Mouse (Mus musculus) midbrain, embryonic 12.5 days (tissue): Measurements from ENCODE around the gene Gpatch8. TPM values are rescaled to one million over a fixed set of nuclear protein-coding genes. Genes with fewer than 3 reads are reported as not detected.
A peak's percentile ranks its signal among the peaks of the same experiment; 100 is the strongest.

ENCODE experiments used
- ATAC-seq: fragments of 200-750 bp; cut with Nextera tagmentation; 2 replicates; pipeline ENCODE4 v1.8.0; 2017; ENCODE audit warnings: low read depth, moderate TSS enrichment, moderate library complexity; ENCODE audit not compliant: low FRiP score
- H3K27ac ChIP-seq: fragments of 300-500 bp; sonication (generic); replicated peaks from 2 replicates; pipeline ENCODE4 v1.5.1; 2016; ENCODE audit warnings: mild to moderate bottlenecking
- H3K27me3 ChIP-seq: fragments of 300-500 bp; sonication (generic); 2 replicates; pipeline ENCODE4 v1.6.1; 2016; ENCODE audit warnings: mild to moderate bottlenecking
- H3K36me3 ChIP-seq: fragments of 300-500 bp; sonication (generic); 2 replicates; pipeline ENCODE4 v1.6.1; 2016
- H3K4me1 ChIP-seq: fragments of 300-500 bp; sonication (generic); 2 replicates; pipeline ENCODE4 v1.6.1; 2016
- H3K4me2 ChIP-seq: fragments of 300-500 bp; sonication (generic); replicated peaks from 2 replicates; pipeline ENCODE4 v1.6.1; 2016; ENCODE audit warnings: mild to moderate bottlenecking, moderate library complexity
- H3K4me3 ChIP-seq: fragments of 300-500 bp; sonication (generic); 2 replicates; pipeline ENCODE4 v1.5.1; 2016; ENCODE audit warnings: mild to moderate bottlenecking
- H3K9ac ChIP-seq: fragments of 300-500 bp; sonication (generic); replicated peaks from 2 replicates; pipeline ENCODE4 v1.6.1; 2016; ENCODE audit warnings: mild to moderate bottlenecking, moderate library complexity
- H3K9me3 ChIP-seq: fragments of 300-500 bp; sonication (generic); 2 replicates; pipeline ENCODE4 v1.6.1; 2016; ENCODE audit warnings: mild to moderate bottlenecking
- whole genome bisulfite sequencing: fragments of 180-500 bp; shearing (Covaris S2); methylation state at CpG from one replicate; pipeline ENCODE4 v1.1.7; 2016; 5-methylcytosine and 5-hydroxymethylcytosine counted together
- polyA plus RNA-seq: library from polyadenylated mRNA; unstranded; fragments of >200 nt; fragmentation: Nextera tagmentation; extraction: Ambion mirVana; gene quantifications from 2 replicates; pipeline ENCODE4 v1.2.1, GENCODE M21; 2016

Gene Gpatch8
- polyA plus RNA-seq, 1 experiment from 2014 or later, result 78.5 TPM

GRCm38 (mm10) chr11:102435754-102436470, 120.3 kb downstream of the Gpatch8 start:
- Histone ChIP-seq H3K4me3 (no peak overlapping the region), H3K4me2 (no peak overlapping the region), H3K27ac (no peak overlapping the region), H3K27me3 (peaks cover 40% of the 10 kb centered on the region), H3K36me3 (peaks cover 65% of the 10 kb centered on the region), H3K9me3 (no peaks in the 10 kb centered on the region), H3K9ac (no peak overlapping the region), H3K4me1 (peaks cover 27% of the 10 kb centered on the region)
- 93% methylated on average over 18 of the region's 18 CpGs for WGBS
- no peak for ATAC-seq

DNA sequence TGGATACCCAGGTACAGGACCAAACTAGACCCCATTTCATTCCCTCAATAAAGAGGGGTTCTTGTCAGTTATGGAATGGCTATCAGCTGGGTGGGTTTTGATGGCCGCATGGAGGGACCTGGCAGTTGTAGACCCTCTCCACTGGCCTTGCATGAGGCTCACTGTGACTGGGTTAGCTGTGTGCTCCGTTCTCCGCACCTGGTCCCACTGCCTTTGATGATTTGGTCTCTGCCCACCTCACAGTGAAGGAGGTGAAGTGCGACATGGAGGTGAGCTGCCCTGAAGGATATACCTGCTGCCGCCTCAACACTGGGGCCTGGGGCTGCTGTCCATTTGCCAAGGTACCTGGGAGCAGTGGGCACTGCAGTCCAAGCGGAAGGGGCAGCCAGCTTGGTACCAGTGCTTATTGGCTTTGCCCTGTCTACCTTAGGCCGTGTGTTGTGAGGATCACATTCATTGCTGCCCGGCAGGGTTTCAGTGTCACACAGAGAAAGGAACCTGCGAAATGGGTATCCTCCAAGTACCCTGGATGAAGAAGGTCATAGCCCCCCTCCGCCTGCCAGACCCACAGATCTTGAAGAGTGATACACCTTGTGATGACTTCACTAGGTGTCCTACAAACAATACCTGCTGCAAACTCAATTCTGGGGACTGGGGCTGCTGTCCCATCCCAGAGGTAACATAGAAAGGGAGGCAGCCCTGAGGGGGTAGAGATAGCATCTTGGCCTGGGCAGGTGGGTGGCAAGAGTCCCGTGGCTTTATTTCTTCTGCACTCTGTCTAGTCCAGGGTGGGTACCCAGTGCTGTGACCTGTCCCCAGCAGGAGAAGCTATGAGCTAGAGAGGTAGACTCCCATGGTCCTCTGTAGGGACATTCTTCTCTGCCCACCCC, 121.1 kb downstream of the Gpatch8 start:
- H3K27me3 ChIP-seq, result peaks cover 32% of the 10 kb centered on the region
- 94% methylated on average over 11 of the region's 11 CpGs for WGBS
- no peaks in the 10 kb centered on the region for H3K9me3 ChIP-seq
- H3K9ac ChIP-seq, result 0 out of 2 replicates have a peak overlapping the region, but pooled peaks have one; percentile 6
- ATAC-seq, result no peak
- no peak overlapping the region for H3K4me3 ChIP-seq
- H3K4me1 ChIP-seq, result peaks cover 33% of the 10 kb centered on the region
- H3K4me2 ChIP-seq, result no peak overlapping the region
- H3K27ac ChIP-seq, result no peak overlapping the region
- peaks cover 56% of the 10 kb centered on the region for H3K36me3 ChIP-seq

GRCm38 (mm10) chr11:102434406-102434805, 121.8 kb downstream of the Gpatch8 start:
- H3K4me3 ChIP-seq, result no peak overlapping the region
- peak; percentile 16; the same call in 1 of the 2 replicates for ATAC-seq
- 10% methylated on average over 7 of the region's 7 CpGs for WGBS
- H3K4me2 ChIP-seq, result no peak overlapping the region
- H3K4me1 ChIP-seq, result peaks cover 39% of the 10 kb centered on the region
- H3K9me3 ChIP-seq, result no peaks in the 10 kb centered on the region
- no peak overlapping the region for H3K27ac ChIP-seq
- peaks cover 29% of the 10 kb centered on the region for H3K27me3 ChIP-seq
- H3K9ac ChIP-seq, result 0 out of 2 replicates have a peak overlapping the region, but pooled peaks have one; percentile 6
- H3K36me3 ChIP-seq, result peaks cover 50% of the 10 kb centered on the region

DNA sequence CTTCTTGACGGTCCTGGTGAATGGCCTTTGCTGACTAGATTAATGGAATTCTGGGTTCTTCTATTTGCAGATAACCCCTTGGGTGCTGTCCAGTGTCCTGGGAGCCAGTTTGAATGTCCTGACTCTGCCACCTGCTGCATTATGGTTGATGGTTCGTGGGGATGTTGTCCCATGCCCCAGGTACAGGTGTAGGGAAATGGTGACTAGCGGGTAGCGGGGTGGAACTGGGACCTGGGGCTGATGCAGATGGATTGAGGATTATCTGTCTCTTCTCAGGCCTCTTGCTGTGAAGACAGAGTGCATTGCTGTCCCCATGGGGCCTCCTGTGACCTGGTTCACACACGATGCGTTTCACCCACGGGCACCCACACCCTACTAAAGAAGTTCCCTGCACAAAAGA, 122.3 kb downstream of the Gpatch8 start:
- H3K4me2 ChIP-seq, result no peak overlapping the region
- no peaks in the 10 kb centered on the region for H3K9me3 ChIP-seq
- WGBS, result 88% methylated on average over 7 of the region's 7 CpGs
- ATAC-seq, result no peak
- H3K27ac ChIP-seq, result no peak overlapping the region
- H3K4me3 ChIP-seq, result no peak overlapping the region
- H3K36me3 ChIP-seq, result peaks cover 44% of the 10 kb centered on the region
- H3K27me3 ChIP-seq, result peaks cover 29% of the 10 kb centered on the region
- H3K4me1 ChIP-seq, result peaks cover 37% of the 10 kb centered on the region
- H3K9ac ChIP-seq, result no peak overlapping the region

DNA sequence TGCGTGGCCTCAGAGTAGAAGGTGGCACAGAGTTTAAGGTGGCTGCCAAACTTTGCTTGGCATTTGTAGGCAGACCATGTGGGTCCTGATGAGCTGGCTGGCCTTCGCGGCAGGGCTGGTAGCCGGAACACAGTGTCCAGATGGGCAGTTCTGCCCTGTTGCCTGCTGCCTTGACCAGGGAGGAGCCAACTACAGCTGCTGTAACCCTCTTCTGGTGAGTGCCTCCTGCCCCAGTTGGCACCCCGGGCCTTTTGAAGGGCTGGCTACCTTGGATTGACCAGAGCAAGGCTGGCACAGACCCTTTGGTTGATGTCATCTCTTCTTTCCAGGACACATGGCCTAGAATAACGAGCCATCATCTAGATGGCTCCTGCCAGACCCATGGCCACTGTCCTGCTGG, 123.3 kb downstream of the Gpatch8 start:
- 91% methylated on average over 6 of the region's 6 CpGs for WGBS
- Histone ChIP-seq H3K36me3 (peaks cover 36% of the 10 kb centered on the region), H3K4me3 (no peak overlapping the region), H3K9me3 (no peaks in the 10 kb centered on the region), H3K27me3 (peaks cover 26% of the 10 kb centered on the region), H3K9ac (no peak overlapping the region; the same call in 1 of the 2 replicates), H3K4me2 (no peak overlapping the region), H3K27ac (no peak overlapping the region), H3K4me1 (peaks cover 27% of the 10 kb centered on the region)
- no peak for ATAC-seq

DNA sequence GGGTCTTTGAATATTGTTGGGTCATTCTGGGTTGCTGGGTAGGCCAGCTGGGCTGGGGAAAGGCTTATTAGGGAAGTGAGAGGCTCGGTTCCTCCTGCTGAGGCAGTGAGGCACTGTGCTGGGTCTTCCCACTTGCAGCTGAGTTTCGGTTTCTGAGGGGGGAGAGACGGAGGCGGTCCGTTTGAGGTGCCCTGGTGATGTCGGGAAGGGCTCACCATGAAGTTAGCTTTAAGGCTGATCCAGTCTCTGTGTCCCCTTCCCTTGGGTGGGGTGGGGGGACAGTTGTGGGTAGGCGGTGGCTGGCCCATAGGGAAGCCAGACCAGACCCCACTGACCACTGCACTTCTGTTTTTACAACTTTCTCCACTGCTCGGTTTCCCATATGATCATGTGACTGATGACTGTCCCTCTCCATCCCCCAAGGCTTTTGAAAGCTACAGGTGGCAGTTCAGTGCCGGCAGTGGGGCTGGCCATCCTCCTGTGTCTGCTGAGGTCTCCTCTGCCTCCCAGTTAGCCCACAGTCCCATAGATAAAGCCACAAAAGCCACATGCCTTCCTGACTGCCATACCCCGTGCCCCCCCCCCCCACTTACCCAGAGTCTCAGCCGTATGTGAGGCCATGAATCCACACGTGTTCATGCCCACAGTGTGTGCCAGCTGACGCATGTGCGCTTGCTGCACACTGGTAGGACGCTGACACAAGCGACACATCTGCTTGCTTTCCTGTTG, 123.9 kb downstream of the Gpatch8 start:
- no peak for ATAC-seq
- H3K27me3 ChIP-seq, result peaks cover 23% of the 10 kb centered on the region
- H3K27ac ChIP-seq, result no peak overlapping the region
- H3K9ac ChIP-seq, result no peak overlapping the region
- H3K36me3 ChIP-seq, result peaks cover 31% of the 10 kb centered on the region
- 66% methylated on average over 16 of the region's 16 CpGs for WGBS
- H3K4me2 ChIP-seq, result no peak overlapping the region
- H3K9me3 ChIP-seq, result no peaks in the 10 kb centered on the region
- no peak overlapping the region for H3K4me3 ChIP-seq
- H3K4me1 ChIP-seq, result peaks cover 21% of the 10 kb centered on the region

DNA sequence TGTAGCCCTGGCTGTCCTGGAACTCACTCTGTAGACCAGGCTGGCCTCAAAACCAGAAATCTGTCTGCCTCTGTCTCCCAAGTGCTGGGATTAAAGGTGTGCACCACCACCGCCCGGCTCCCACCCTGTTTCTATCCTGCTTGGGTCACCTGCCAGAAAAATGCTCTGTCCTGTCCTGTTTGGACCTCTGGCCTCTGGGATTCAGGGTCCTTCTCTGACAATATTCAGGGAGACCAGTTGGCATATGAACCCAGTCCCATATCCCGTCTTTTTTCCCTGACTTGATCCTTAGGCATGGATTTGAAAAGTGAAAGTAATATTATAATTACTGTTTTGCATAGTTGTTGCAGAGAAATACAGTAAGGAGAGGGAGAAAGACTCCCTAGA, 124.5 kb downstream of the Gpatch8 start:
- Histone ChIP-seq H3K27me3 (peaks cover 21% of the 10 kb centered on the region), H3K27ac (no peak overlapping the region), H3K4me2 (no peak overlapping the region), H3K36me3 (peaks cover 26% of the 10 kb centered on the region), H3K9ac (no peak overlapping the region), H3K9me3 (no peaks in the 10 kb centered on the region), H3K4me3 (no peak overlapping the region), H3K4me1 (peaks cover 16% of the 10 kb centered on the region)
- 87% methylated on average over 3 of the region's 3 CpGs for WGBS
- ATAC-seq, result no peak

DNA sequence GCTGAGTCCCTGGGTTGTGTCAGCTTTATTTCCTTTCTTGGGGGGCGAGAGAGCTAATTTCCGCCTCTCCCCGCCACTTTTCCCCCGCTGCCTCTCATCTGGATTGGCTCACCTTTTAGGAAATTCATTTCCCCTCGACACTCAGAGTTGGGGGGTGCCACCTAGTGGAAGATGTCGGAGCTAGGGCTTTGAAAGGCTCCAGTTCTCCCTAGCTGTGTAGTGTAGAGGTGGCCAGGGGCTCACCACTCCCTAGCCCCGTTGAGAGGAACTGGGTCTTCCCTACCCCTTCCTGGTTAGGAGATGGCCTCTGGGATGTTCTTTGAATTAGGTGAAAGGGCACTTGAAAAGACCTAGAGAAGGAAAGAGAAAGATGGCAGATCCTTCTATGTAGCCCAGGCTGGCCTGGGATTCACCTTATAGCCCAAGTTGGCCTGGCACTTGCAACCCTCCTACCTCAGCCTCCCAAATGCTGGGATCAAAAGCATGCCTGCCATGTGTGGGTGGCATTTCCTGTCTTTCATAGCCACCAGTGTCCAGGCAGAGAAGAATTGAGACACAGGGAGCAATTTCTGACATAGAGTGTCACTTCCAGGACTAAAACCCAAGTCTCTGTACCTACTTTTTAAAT, 125.1 kb downstream of the Gpatch8 start:
- Histone ChIP-seq H3K4me1 (peaks cover 16% of the 10 kb centered on the region), H3K27me3 (peaks cover 21% of the 10 kb centered on the region), H3K9ac (peak overlapping the region; percentile 62), H3K27ac (peak overlapping the region; percentile 72), H3K36me3 (peaks cover 20% of the 10 kb centered on the region), H3K4me3 (peak overlapping the region; percentile 54), H3K4me2 (peak overlapping the region; percentile 95), H3K9me3 (no peaks in the 10 kb centered on the region)
- 0 out of 2 replicates have a peak, but pooled peaks have one; percentile 41 for ATAC-seq
- 2% methylated on average over 7 of the region's 7 CpGs for WGBS

DNA sequence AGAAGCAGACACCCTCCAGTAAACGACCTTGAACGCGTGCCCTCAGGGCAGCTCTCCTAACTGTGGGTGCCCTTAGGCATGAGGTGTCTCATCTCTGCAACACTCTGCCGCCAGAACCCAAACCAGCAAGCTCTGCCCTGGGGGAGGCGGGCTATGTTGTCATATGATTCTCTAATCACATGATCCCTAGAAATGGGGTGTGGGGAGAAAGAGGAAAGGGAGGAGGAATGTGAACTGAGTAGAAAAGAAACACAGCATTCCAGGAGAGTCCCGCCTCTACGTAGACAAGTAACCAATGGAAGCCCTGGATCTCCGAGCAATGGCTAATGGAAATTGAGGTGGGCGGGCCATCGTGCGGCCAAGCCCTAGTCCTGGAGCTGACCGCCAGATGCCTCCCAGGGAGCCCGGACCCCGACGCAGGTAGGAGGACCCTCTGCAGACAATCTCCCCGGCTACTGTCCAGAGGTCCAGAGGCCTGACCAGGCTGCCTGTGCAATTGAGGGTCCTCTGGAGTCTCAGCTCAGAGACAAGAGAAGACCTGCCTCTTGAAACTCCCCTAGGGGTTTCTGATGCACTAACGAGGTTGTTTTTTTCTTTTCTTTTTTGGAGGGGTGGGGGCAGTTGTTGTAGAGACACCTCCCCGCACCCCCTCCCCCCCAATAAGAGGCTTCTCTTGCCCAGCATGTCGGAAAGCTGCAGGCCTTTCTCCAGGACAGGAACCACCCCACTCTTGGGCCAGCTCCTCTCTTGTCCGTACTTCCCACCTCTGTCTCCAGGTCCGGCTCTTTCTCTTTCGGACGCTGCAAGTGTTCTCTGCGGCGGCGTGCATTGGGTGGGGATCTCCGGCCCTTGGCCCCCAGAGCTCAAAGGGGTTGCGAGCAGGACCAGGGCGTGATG, 125.8 kb downstream of the Gpatch8 start, which contains the start of gene Grn:
Grn (plus strand) TSS at position 195 of the 897 bp plus-strand sequence.
- ATAC-seq, result peak; percentile 90
- H3K4me2 ChIP-seq, result peak within 1 kb of the TSS; percentile 95
- H3K4me1 ChIP-seq, result peaks cover 16% of the 10 kb centered on the region
- H3K9me3 ChIP-seq, result no peaks in the 10 kb centered on the region
- 1% methylated on average over 29 of the region's 29 CpGs for WGBS
- peak within 1 kb of the TSS; percentile 62 for H3K9ac ChIP-seq
- peak within 1 kb of the TSS; percentile 72 for H3K27ac ChIP-seq
- H3K36me3 ChIP-seq, result peaks cover 12% of the 10 kb centered on the region
- H3K4me3 ChIP-seq, result peak within 1 kb of the TSS; percentile 54
- peaks cover 21% of the 10 kb centered on the region for H3K27me3 ChIP-seq

GRCm38 (mm10) chr11:102429551-102429950, 126.6 kb downstream of the Gpatch8 start:
- Histone ChIP-seq H3K4me2 (peak overlapping the region; percentile 95), H3K9ac (peak overlapping the region; percentile 43; the same call in 1 of the 2 replicates), H3K4me1 (peaks cover 16% of the 10 kb centered on the region), H3K27ac (no peak overlapping the region), H3K27me3 (peaks cover 21% of the 10 kb centered on the region), H3K9me3 (no peaks in the 10 kb centered on the region), H3K4me3 (peak overlapping the region; percentile 54), H3K36me3 (peaks cover 4% of the 10 kb centered on the region)
- WGBS, result 49% methylated on average over 3 of the region's 3 CpGs
- ATAC-seq, result no peak
